Mouse (Mus musculus) bone marrow, adult 2 months (tissue): ENCODE measurements at regions not wholly inside any gene's neighbourhood (a gene's known extent, or its start where the extent isn't known, plus 50 kb on each side); places are given as distances from the start of the nearest gene placed in this dataset.

Experiments
- CTCF ChIP-seq: fragments of 200-500 bp; IDR thresholded peaks from 2 replicates; pipeline ENCODE4 v1.5.1; 2011; ENCODE audit warnings: low read length, control low read depth; ENCODE audit not compliant: control insufficient read depth, insufficient read depth
- POLR2A ChIP-seq: fragments of 200-500 bp; IDR thresholded peaks from 2 replicates; pipeline ENCODE4 v1.6.1; 2011; ENCODE audit warnings: low read depth, mild to moderate bottlenecking, control low read depth, low read length, borderline replicate concordance; ENCODE audit not compliant: control insufficient read depth

- no peak for TF ChIP-seq CTCF
- TF ChIP-seq POLR2A, result no peak
These were observed 117.9 kb downstream of the Arl4a start for GRCm38 (mm10) chr12:39919909-39920308.
